Mouse (Mus musculus): ENCODE results near the gene Vti1b. TPM values are rescaled to one million over a fixed set of nuclear protein-coding genes. Genes with fewer than 3 reads are reported as not detected.

The Vti1b gene
- polyA plus RNA-seq, 1 experiment from 2014 or later, result 105 TPM

GRCm38 (mm10) chr12:79162876-79163275 lies 9.6 kb downstream of the Vti1b start:
- H3K36me3 ChIP-seq (ENCODE audit: control insufficient read depth, insufficient read depth, low read length), result peaks cover 6% of the 10 kb centered on the region; the same call in 1 of the 2 replicates

GRCm38 (mm10) chr12:79149653-79150052 lies 22.8 kb downstream of the Vti1b start:
- Histone ChIP-seq H3K9me3 (ENCODE audit: control insufficient read depth, low read length) (no peaks in the 10 kb centered on the region), H3K36me3 (ENCODE audit: control insufficient read depth, insufficient read depth, low read length) (peaks cover under 1% of the 10 kb centered on the region), H3K9ac (ENCODE audit: low read length) (no peak overlapping the region), H3K4me3 (ENCODE audit: low read depth, low read length) (no peak overlapping the region), H3K27ac (ENCODE audit: low read depth, low read length) (no peak overlapping the region), H3K4me1 (ENCODE audit: control insufficient read depth, insufficient read depth, low read length) (no peaks in the 10 kb centered on the region), H3K4me2 (ENCODE audit: low read depth) (no peak overlapping the region), H3K27me3 (ENCODE audit: control insufficient read depth, insufficient read depth, low read length) (no peaks in the 10 kb centered on the region)
- no peak for ATAC-seq (ENCODE audit: insufficient read depth, low FRiP score, low TSS enrichment)
- WGBS, result 97% methylated on average over 6 of the region's 6 CpGs
- no peak for DNase-seq (ENCODE audit: low spot score)

More at GRCm38 (mm10) chr12:79162876-79163275, 9.6 kb downstream of the Vti1b start:
- DNase-seq (ENCODE audit: low spot score) (no peak), ATAC-seq (ENCODE audit: insufficient read depth, low FRiP score, low TSS enrichment) (no peak)
- H3K4me3 ChIP-seq (ENCODE audit: low read depth, low read length), result no peak overlapping the region
- H3K27ac ChIP-seq (ENCODE audit: low read depth, low read length), result no peak overlapping the region
- 96% methylated on average over 3 of the region's 3 CpGs for WGBS
- no peak overlapping the region for H3K4me2 ChIP-seq (ENCODE audit: low read depth)
- no peaks in the 10 kb centered on the region for H3K9me3 ChIP-seq (ENCODE audit: control insufficient read depth, low read length)
- no peaks in the 10 kb centered on the region for H3K27me3 ChIP-seq (ENCODE audit: control insufficient read depth, insufficient read depth, low read length)
- H3K9ac ChIP-seq (ENCODE audit: low read length), result no peak overlapping the region
- no peaks in the 10 kb centered on the region for H3K4me1 ChIP-seq (ENCODE audit: control insufficient read depth, insufficient read depth, low read length)

- no peak overlapping the region for H3K4me2 ChIP-seq (ENCODE audit: low read depth)
- DNase-seq (ENCODE audit: low spot score) (no peak), ATAC-seq (ENCODE audit: insufficient read depth, low FRiP score, low TSS enrichment) (no peak)
- no peaks in the 10 kb centered on the region for H3K36me3 ChIP-seq (ENCODE audit: control insufficient read depth, insufficient read depth, low read length)
- H3K4me3 ChIP-seq (ENCODE audit: low read depth, low read length), result no peak overlapping the region
- no peaks in the 10 kb centered on the region for H3K4me1 ChIP-seq (ENCODE audit: control insufficient read depth, insufficient read depth, low read length)
- H3K9ac ChIP-seq (ENCODE audit: low read length), result no peak overlapping the region
- H3K27ac ChIP-seq (ENCODE audit: low read depth, low read length), result no peak overlapping the region
- H3K9me3 ChIP-seq (ENCODE audit: control insufficient read depth, low read length), result no peaks in the 10 kb centered on the region
- no peaks in the 10 kb centered on the region for H3K27me3 ChIP-seq (ENCODE audit: control insufficient read depth, insufficient read depth, low read length)
These were observed 31.1 kb downstream of the Vti1b start for GRCm38 (mm10) chr12:79141384-79141783.

- Histone ChIP-seq H3K4me2 (ENCODE audit: low read depth) (no peak overlapping the region), H3K4me1 (ENCODE audit: control insufficient read depth, insufficient read depth, low read length) (no peaks in the 10 kb centered on the region), H3K9ac (ENCODE audit: low read length) (no peak overlapping the region), H3K4me3 (ENCODE audit: low read depth, low read length) (no peak overlapping the region), H3K36me3 (ENCODE audit: control insufficient read depth, insufficient read depth, low read length) (no peaks in the 10 kb centered on the region), H3K27me3 (ENCODE audit: control insufficient read depth, insufficient read depth, low read length) (no peaks in the 10 kb centered on the region), H3K27ac (ENCODE audit: low read depth, low read length) (no peak overlapping the region), H3K9me3 (ENCODE audit: control insufficient read depth, low read length) (no peaks in the 10 kb centered on the region)
- no peak for ATAC-seq (ENCODE audit: insufficient read depth, low FRiP score, low TSS enrichment)
- DNase-seq (ENCODE audit: low spot score), result no peak
- 92% methylated on average over 2 of the region's 2 CpGs for WGBS
These were observed 31.7 kb downstream of the Vti1b start for GRCm38 (mm10) chr12:79140811-79141210.

GRCm38 (mm10) chr12:79139417-79139816 lies 33.0 kb downstream of the Vti1b start:
- Histone ChIP-seq H3K4me3 (ENCODE audit: low read depth, low read length) (no peak overlapping the region), H3K4me1 (ENCODE audit: control insufficient read depth, insufficient read depth, low read length) (no peaks in the 10 kb centered on the region), H3K27me3 (ENCODE audit: control insufficient read depth, insufficient read depth, low read length) (no peaks in the 10 kb centered on the region), H3K4me2 (ENCODE audit: low read depth) (no peak overlapping the region), H3K27ac (ENCODE audit: low read depth, low read length) (no peak overlapping the region), H3K9ac (ENCODE audit: low read length) (no peak overlapping the region), H3K9me3 (ENCODE audit: control insufficient read depth, low read length) (no peaks in the 10 kb centered on the region), H3K36me3 (ENCODE audit: control insufficient read depth, insufficient read depth, low read length) (no peaks in the 10 kb centered on the region)
- ATAC-seq (ENCODE audit: insufficient read depth, low FRiP score, low TSS enrichment), result no peak
- 51% methylated on average over 1 of the region's 1 CpGs for WGBS
- no peak for DNase-seq (ENCODE audit: low spot score)

GRCm38 (mm10) chr12:79138999-79139398 lies 33.5 kb downstream of the Vti1b start:
- Histone ChIP-seq H3K4me3 (ENCODE audit: low read depth, low read length) (no peak overlapping the region), H3K4me1 (ENCODE audit: control insufficient read depth, insufficient read depth, low read length) (no peaks in the 10 kb centered on the region), H3K27me3 (ENCODE audit: control insufficient read depth, insufficient read depth, low read length) (no peaks in the 10 kb centered on the region), H3K36me3 (ENCODE audit: control insufficient read depth, insufficient read depth, low read length) (no peaks in the 10 kb centered on the region), H3K4me2 (ENCODE audit: low read depth) (no peak overlapping the region), H3K9me3 (ENCODE audit: control insufficient read depth, low read length) (no peaks in the 10 kb centered on the region), H3K27ac (ENCODE audit: low read depth, low read length) (no peak overlapping the region), H3K9ac (ENCODE audit: low read length) (no peak overlapping the region)
- ATAC-seq (ENCODE audit: insufficient read depth, low FRiP score, low TSS enrichment), result no peak
- no peak for DNase-seq (ENCODE audit: low spot score)

- Histone ChIP-seq H3K27me3 (ENCODE audit: control insufficient read depth, insufficient read depth, low read length) (peaks cover 2% of the 10 kb centered on the region), H3K4me1 (ENCODE audit: control insufficient read depth, insufficient read depth, low read length) (no peaks in the 10 kb centered on the region), H3K4me3 (ENCODE audit: low read depth, low read length) (no peak overlapping the region), H3K36me3 (ENCODE audit: control insufficient read depth, insufficient read depth, low read length) (no peaks in the 10 kb centered on the region), H3K9me3 (ENCODE audit: control insufficient read depth, low read length) (no peaks in the 10 kb centered on the region), H3K4me2 (ENCODE audit: low read depth) (no peak overlapping the region), H3K27ac (ENCODE audit: low read depth, low read length) (no peak overlapping the region), H3K9ac (ENCODE audit: low read length) (no peak overlapping the region)
- DNase-seq (ENCODE audit: low spot score), result no peak
- no peak for ATAC-seq (ENCODE audit: insufficient read depth, low FRiP score, low TSS enrichment)
- WGBS, result 69% methylated on average over 7 of the region's 7 CpGs
These were observed 35.5 kb downstream of the Vti1b start for GRCm38 (mm10) chr12:79136949-79137348.

GRCm38 (mm10) chr12:79135105-79135504 lies 37.4 kb downstream of the Vti1b start:
- no peak overlapping the region for H3K4me3 ChIP-seq (ENCODE audit: low read depth, low read length)
- ATAC-seq (ENCODE audit: insufficient read depth, low FRiP score, low TSS enrichment) (no peak), DNase-seq (ENCODE audit: low spot score) (no peak)
- no peaks in the 10 kb centered on the region for H3K4me1 ChIP-seq (ENCODE audit: control insufficient read depth, insufficient read depth, low read length)
- no peaks in the 10 kb centered on the region for H3K36me3 ChIP-seq (ENCODE audit: control insufficient read depth, insufficient read depth, low read length)
- H3K9ac ChIP-seq (ENCODE audit: low read length), result no peak overlapping the region
- no peak overlapping the region for H3K4me2 ChIP-seq (ENCODE audit: low read depth)
- no peaks in the 10 kb centered on the region for H3K9me3 ChIP-seq (ENCODE audit: control insufficient read depth, low read length)
- 41% methylated on average over 4 of the region's 4 CpGs for WGBS
- peaks cover 20% of the 10 kb centered on the region for H3K27me3 ChIP-seq (ENCODE audit: control insufficient read depth, insufficient read depth, low read length)
- H3K27ac ChIP-seq (ENCODE audit: low read depth, low read length), result no peak overlapping the region

- Histone ChIP-seq H3K9me3 (ENCODE audit: control insufficient read depth, low read length) (no peaks in the 10 kb centered on the region), H3K27me3 (ENCODE audit: control insufficient read depth, insufficient read depth, low read length) (peaks cover 21% of the 10 kb centered on the region), H3K4me3 (ENCODE audit: low read depth, low read length) (no peak overlapping the region), H3K9ac (ENCODE audit: low read length) (no peak overlapping the region), H3K4me1 (ENCODE audit: control insufficient read depth, insufficient read depth, low read length) (no peaks in the 10 kb centered on the region), H3K36me3 (ENCODE audit: control insufficient read depth, insufficient read depth, low read length) (no peaks in the 10 kb centered on the region), H3K27ac (ENCODE audit: low read depth, low read length) (no peak overlapping the region), H3K4me2 (ENCODE audit: low read depth) (no peak overlapping the region)
- no peak for ATAC-seq (ENCODE audit: insufficient read depth, low FRiP score, low TSS enrichment)
- DNase-seq (ENCODE audit: low spot score), result no peak
- WGBS, result 45% methylated on average over 8 of the region's 8 CpGs
These were observed 37.8 kb downstream of the Vti1b start for GRCm38 (mm10) chr12:79134676-79135075.

Data from neural tube, embryonic 11.5 days (tissue).